Mouse (Mus musculus) liver, adult (tissue): Measurements from ENCODE around the gene March7.

Experiments used
- GATA4 ChIP-seq: IDR thresholded peaks from 2 replicates; pipeline ENCODE4 v1.6.1; 2014; ENCODE audit warnings: mild to moderate bottlenecking, low read length; ENCODE audit not compliant: insufficient replicate concordance

March7 gene

DNA sequence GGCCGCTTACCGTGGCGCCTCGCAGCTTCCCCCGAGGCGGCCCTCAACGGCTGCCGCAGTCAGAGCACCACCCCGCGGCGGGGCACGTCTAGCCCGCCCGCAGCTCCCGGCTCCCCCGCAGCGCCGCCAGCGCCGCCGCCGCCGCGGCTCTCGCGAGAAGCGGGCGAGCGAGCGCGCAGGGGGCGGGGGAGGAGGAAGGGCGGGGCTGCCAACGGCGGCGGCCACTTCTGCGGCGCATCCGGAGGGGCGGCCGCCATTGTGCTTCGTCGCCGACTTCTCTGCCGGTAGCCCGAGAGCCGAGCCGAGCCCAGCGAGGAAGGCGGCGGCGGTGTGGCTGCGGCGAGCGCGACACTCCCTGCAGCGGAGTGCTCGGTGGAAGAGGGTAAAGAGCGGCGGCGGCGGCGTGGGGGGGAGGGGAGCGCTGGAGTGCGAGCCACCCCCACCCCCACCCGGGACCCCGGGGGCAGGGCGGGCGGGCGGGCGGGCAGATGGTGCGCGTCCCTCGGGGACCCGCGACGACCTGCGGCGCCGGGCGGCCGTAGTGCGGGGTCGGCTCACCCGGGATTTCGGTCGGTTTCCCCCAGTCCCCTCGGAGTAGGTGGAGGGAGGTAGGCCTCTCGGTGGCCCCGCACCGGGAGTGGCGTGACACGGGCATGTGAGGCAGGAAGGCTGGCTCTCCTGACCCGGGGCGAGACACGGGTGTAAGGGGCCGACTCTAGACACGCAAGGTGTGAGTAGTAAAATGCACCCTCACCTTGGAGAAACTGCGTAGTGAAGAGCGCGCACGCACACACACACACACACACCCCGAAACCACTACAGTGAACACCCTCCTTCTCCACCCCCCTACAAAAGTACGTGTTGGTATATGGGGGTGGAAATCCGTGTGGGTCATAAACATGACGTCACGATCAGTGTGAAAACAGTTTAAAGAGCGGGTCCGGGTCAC is at the start of gene March7, which contains the start of gene Baz2b:
Gene March7 (plus strand): TSS at position 185 of the 949 bp plus-strand sequence.
Gene Baz2b (minus strand): TSS at position 137 of the 949 bp plus-strand sequence.
- TF ChIP-seq GATA4 = no peak

DNA sequence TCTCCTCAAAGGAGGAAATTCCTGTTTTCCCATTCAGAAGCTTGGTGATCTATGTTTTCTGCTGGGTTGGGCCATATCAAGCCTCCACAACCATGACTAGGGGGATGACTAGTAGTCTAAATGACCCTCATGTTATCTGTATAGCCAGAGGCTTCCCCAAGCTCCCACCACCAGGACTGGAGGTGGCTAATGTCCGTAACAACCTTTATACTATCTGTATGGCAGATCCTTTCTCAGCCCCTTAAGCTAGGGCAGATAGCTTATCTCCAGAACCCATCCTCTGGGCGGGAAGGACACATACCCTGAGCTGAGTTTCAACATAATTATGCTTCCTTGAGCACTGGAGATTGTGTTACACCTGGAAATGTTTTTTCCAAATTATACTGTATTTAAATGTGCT is 45.9 kb upstream of the March7 start:
- no peak for TF ChIP-seq GATA4

GRCm38 (mm10) chr2:60165679-60166078 is 44.0 kb upstream of the March7 start:
- TF ChIP-seq GATA4 = no peak

GRCm38 (mm10) chr2:60166878-60167277 is 42.8 kb upstream of the March7 start:
- no peak for TF ChIP-seq GATA4

GRCm38 (mm10) chr2:60171786-60172530 is 37.7 kb upstream of the March7 start:
- no peak for TF ChIP-seq GATA4

DNA sequence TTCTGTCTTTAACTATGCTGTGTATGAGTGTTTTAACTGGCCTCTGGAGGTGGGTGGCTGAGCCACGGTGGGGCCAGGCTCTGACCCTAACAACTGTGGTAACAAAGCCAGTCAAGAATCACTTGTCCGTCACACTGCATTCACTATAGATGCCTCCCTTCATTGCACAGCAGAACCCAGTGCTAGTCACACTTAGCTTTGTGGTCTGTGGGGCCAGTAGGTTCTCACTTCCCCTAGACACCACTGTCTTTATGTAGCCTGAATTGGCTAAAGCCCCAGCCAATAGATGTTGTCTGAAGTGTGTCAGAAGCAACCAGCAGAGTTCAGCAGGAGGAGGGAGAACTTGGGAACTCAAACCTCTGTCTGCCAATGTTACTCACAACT is 37.2 kb upstream of the March7 start:
- TF ChIP-seq GATA4 = no peak

DNA sequence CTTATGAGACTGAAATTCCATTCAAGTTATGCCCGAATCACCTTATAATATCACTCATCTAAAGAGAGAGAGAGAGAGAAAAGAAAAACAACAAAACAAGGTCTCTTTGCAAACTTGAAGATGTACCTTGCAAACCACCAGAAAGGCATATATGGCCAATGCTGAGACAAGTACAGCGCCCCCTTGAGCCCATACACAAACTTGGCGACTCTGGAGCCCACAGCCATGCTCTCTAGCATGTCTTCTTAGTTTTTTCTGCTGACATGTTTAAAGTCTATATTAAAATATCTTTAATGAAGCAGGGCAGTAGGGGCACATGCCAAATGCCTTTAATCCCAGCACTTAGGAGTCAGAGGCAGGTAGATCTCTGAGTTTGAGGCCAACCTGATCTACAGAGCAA is 36.5 kb upstream of the March7 start:
- no peak for TF ChIP-seq GATA4

GRCm38 (mm10) chr2:60173595-60173994 is 36.1 kb upstream of the March7 start:
- no peak for TF ChIP-seq GATA4

- TF ChIP-seq GATA4 = no peak
These were observed 34.6 kb upstream of the March7 start for GRCm38 (mm10) chr2:60175078-60175477.

DNA sequence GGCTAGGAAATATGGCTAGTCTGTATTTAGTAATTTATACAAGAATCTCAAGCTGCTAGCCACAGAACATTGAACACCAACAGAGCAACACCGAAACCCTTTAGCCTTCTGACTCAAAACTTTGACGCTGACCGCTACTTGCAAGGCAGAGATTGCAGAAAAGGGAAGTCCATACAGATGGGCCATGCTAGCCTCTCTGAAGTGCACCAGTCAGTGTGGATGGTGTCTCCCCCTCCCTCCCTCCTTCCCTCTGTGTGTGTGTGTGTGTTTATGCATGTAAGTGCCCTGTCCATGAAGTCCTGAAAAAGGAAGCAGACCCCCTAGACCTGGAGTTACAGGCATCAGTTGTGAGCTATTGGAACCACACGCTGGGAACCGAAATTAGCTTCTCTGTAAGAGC is 33.6 kb upstream of the March7 start:
- no peak for TF ChIP-seq GATA4

DNA sequence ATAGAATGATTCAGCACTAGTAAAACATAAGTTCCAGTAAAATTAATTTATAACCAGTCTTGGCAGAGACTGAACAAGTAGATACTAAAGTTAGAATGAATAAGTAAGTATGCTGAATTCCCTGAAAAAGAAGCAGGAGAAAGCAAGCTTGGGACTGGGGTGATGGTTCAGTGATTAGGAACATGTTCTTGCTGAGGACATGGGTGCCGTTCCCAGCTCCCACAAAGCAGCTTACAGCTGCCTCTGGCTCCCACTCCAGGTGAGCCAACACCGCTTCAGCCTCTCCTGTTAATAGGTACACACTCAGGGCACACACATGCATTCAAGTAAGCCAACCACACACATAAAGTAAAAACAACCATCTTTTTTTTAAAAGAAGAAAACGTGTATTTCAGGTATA is 32.2 kb upstream of the March7 start:
- no peak for TF ChIP-seq GATA4

DNA sequence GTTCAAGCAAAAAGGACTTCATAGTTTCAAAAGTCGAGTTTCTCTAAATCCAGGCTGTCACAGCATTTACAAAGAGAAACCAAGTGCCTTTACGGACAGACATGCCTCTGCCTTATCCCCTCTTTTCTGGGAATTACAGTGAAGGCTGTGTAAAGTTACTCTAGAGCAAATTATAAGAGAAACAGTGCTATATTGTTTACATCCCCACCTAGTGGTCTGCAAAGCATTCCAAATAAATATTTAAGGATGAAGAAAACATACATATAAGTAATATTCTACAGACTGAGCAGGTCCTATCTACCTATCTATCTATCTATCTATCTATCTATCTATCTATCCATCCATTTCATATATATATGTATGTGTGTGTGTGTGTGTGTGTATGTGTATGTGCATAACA is 28.0 kb upstream of the March7 start:
- no peak for TF ChIP-seq GATA4

DNA sequence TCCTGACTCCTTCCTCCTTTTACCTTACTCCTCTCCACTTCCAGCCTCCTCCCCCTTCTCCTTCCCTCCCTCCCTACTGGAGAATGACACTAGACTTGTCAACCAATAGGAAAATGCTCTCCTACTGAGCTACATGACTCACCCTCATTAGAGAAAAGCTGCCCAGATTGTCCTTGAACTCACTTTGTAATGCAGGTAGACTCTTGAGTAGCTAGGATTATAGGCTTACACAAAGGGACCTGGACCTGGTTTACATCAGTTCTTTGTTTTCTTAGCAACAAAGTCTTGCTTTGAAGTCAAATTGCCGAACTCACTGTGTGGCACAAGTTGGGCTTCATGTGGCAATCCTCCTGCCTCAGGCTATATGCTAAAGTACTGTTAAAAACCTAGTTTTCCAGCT is 12.8 kb upstream of the March7 start:
- no peak for TF ChIP-seq GATA4

DNA sequence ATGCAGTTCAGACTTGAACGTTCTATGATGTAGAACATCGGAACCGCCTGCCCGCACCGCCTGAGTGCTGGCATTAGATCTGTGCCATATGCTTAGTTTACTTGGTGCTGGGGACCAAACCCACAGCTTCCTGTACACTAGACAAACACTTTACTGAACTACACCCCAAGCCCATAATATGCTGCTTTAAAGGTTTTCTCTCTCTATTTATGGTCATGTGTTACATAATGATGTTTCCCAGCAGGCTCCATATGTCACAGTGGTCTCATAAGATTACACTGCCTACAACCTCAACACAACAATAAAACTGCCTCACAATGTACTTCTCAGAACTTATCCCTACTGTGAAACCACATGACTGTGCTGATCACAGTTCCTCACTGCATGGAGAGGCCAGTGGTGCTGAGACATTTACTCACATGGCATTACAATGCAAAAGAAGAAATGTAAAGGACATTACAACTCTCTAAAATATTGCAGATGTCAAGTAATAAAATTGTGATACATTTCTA is 9.6 kb upstream of the March7 start:
- TF ChIP-seq GATA4 = no peak

GRCm38 (mm10) chr2:60200667-60201066 is 9.0 kb upstream of the March7 start:
- no peak for TF ChIP-seq GATA4
